Comparison of ENCODE assay signal across 19 mouse cellular contexts in genomic region chr7:75142800-75143199, GRCm38 (mm10).
A peak's percentile ranks its signal among the peaks of the same experiment; 100 is the strongest.
DNase-seq lines count a peak whose midpoint lies in the region; ATAC-seq and TF ChIP-seq lines count a peak whose summit lies in the region.
"Had no signal": no experiment of that assay in that cellular context is flagged by ENCODE, and none has a peak within 500 bp of the region (broad histone marks: within the 10 kb centered on the region; RNA-seq: fewer than 3 reads in every experiment).

No protein-coding gene starts in this region.

- no peak for TF ChIP-seq CTCF in CH12.LX (conservative IDR thresholded peaks at IDR 0.05 in 1 of 2, IDR thresholded peaks at IDR 0.05 in 1 of 2; ENCODE audit: low read depth in 2 of 2, low read length in 2 of 2)

- no peak overlapping the region for H3K27ac ChIP-seq in heart, embryonic 16.5 days (ENCODE audit: low read length)
- no peak overlapping the region for H3K27ac ChIP-seq in CH12.LX (ENCODE audit: insufficient read depth, low read depth)
- no peak overlapping the region for H3K27ac ChIP-seq in embryonic facial prominence, embryonic 12.5 days
- H3K27ac ChIP-seq: heart, embryonic 15.5 days; hindbrain, embryonic 12.5 days; kidney, postnatal 0 days had no signal

- ATAC-seq in heart, embryonic 16.5 days (replicated peaks; ENCODE audit: extremely low read depth, insufficient read depth, low FRiP score) = no peak
- ATAC-seq in embryonic facial prominence, embryonic 12.5 days (ENCODE audit: insufficient number of reproducible peaks, insufficient read depth, low FRiP score, low TSS enrichment) = no peak
- ATAC-seq: CD4-positive, CD25-positive, alpha-beta regulatory T cell, adult 4 months; inflammation-experienced regulatory T-cells, adult 6 months had no signal

- no peaks in the 10 kb centered on the region for H3K36me3 ChIP-seq in heart, embryonic 16.5 days (ENCODE audit: control insufficient read depth, insufficient read depth)
- no peaks in the 10 kb centered on the region for H3K36me3 ChIP-seq in CH12.LX (replicated peaks in 1 of 2; ENCODE audit: control insufficient read depth in 1 of 2, insufficient read depth in 1 of 2, low read length in 1 of 2)
- no peaks in the 10 kb centered on the region for H3K36me3 ChIP-seq in embryonic facial prominence, embryonic 12.5 days
- no peaks in the 10 kb centered on the region for H3K36me3 ChIP-seq in megakaryocyte, embryonic 14.5 days (replicated peaks; ENCODE audit: low read length)
- H3K36me3 ChIP-seq: heart, embryonic 15.5 days; hindbrain, embryonic 12.5 days had no signal

- TF ChIP-seq POLR2A in CH12.LX (IDR thresholded peaks at IDR 0.05; ENCODE audit: low read depth, low read length) = no peak

- no peak for TF ChIP-seq EP300 in CH12.LX (IDR thresholded peaks at IDR 0.05; ENCODE audit: low read length)

- dilution Hi-C loops in CH12.LX (cut with MboI; ENCODE audit: extremely low pct_ligation_motif_present, extremely low pct_unique_long_range_greater_than_20kb, low sequenced_read_pairs) = no loop called here

- peaks cover 16% of the 10 kb centered on the region for H3K4me1 ChIP-seq in heart, embryonic 16.5 days (ENCODE audit: control insufficient read depth, insufficient read depth, low read length)
- H3K4me1 ChIP-seq in CH12.LX (ENCODE audit: control insufficient read depth in 1 of 2, insufficient read depth in 2 of 2) = peaks cover 2 to 34% of the 10 kb centered on the region in 2 experiments; a peak in 2 of 4 replicates
- peaks cover 10% of the 10 kb centered on the region; the same call in 1 of the 2 replicates for H3K4me1 ChIP-seq in embryonic facial prominence, embryonic 12.5 days
- H3K4me1 ChIP-seq in megakaryocyte, embryonic 14.5 days = peaks cover 19% of the 10 kb centered on the region

- DNase-seq in heart, adult 9 months (ENCODE audit: low spot score in 2 of 2) = no peak
- no peak for DNase-seq in CH12.LX (ENCODE audit: extremely low read depth)
- no peak for DNase-seq in testis, postnatal 10 days (ENCODE audit: low spot score)
- no peak for DNase-seq in B cell, adult 2 months
- DNase-seq: forebrain, postnatal 0 days; gastrocnemius, postnatal 14 days; lung, postnatal 4 days; retina, postnatal 1 day; thymus, adult 2 months had no signal

- no peaks in the 10 kb centered on the region for H3K9me3 ChIP-seq in heart, embryonic 16.5 days (replicated peaks; ENCODE audit: control insufficient read depth, low read length)
- peaks cover 7% of the 10 kb centered on the region for H3K9me3 ChIP-seq in CH12.LX (replicated peaks; ENCODE audit: low read length)
- no peaks in the 10 kb centered on the region for H3K9me3 ChIP-seq in embryonic facial prominence, embryonic 12.5 days
- no peaks in the 10 kb centered on the region for H3K9me3 ChIP-seq in megakaryocyte, embryonic 14.5 days
- H3K9me3 ChIP-seq: heart, embryonic 15.5 days; hindbrain, embryonic 12.5 days had no signal

- H3K9ac ChIP-seq in heart, embryonic 16.5 days (ENCODE audit: low read length) = no peak overlapping the region
- H3K9ac ChIP-seq in CH12.LX (ENCODE audit: insufficient read depth, low read depth) = no peak overlapping the region
- H3K9ac ChIP-seq in embryonic facial prominence, embryonic 12.5 days = no peak overlapping the region
- H3K9ac ChIP-seq: forebrain, postnatal 0 days; hindbrain, embryonic 12.5 days; lung, embryonic 14.5 days had no signal

- TF ChIP-seq RAD21 in CH12.LX (IDR thresholded peaks at IDR 0.05; ENCODE audit: low read depth, low read length) = no peak

- H3K4me2 ChIP-seq in heart, embryonic 16.5 days (ENCODE audit: low read depth, low read length) = peak overlapping the region; percentile 68; the same call in 1 of the 2 replicates
- H3K4me2 ChIP-seq in CH12.LX (ENCODE audit: insufficient read depth, low read depth, poor library complexity, severe bottlenecking) = peak overlapping the region; percentile 57; the same call in 1 of the 2 replicates
- peak overlapping the region; percentile 55; the same call in 1 of the 2 replicates for H3K4me2 ChIP-seq in embryonic facial prominence, embryonic 12.5 days (replicated peaks)

- peaks cover 3% of the 10 kb centered on the region; the same call in 1 of the 2 replicates for H3K27me3 ChIP-seq in heart, embryonic 16.5 days (ENCODE audit: control insufficient read depth, insufficient read depth, low read length)
- H3K27me3 ChIP-seq in CH12.LX (replicated peaks) = no peaks in the 10 kb centered on the region
- no peaks in the 10 kb centered on the region for H3K27me3 ChIP-seq in embryonic facial prominence, embryonic 12.5 days
- peaks cover 43% of the 10 kb centered on the region for H3K27me3 ChIP-seq in megakaryocyte, embryonic 14.5 days (replicated peaks)

- in situ Hi-C loops in CH12.LX (cut with MboI; ENCODE audit: low pct_ligation_motif_present, low pct_unique_long_range_greater_than_20kb, low sequenced_read_pairs) = loop anchor here (25.0 kb wide), 2 partner anchors 420 to 595 kb away; no protein-coding TSS in a partner anchor

- 39% methylated on average over 2 of the region's 2 CpGs for WGBS in heart, embryonic 16.5 days
- 39% methylated on average over 2 of the region's 2 CpGs for WGBS in embryonic facial prominence, embryonic 12.5 days

- H3K4me3 ChIP-seq in heart, embryonic 16.5 days (ENCODE audit: low read length) = no peak overlapping the region
- H3K4me3 ChIP-seq in CH12.LX (replicated peaks in 1 of 3; ENCODE audit: low read depth in 2 of 3, low read length in 2 of 3, poor library complexity in 1 of 3) = no peak overlapping the region
- no peak overlapping the region for H3K4me3 ChIP-seq in embryonic facial prominence, embryonic 12.5 days
- peak overlapping the region; percentile 72 for H3K4me3 ChIP-seq in megakaryocyte, embryonic 14.5 days (replicated peaks)
- H3K4me3 ChIP-seq: erythroblast, embryonic 14.5 days had no signal

- no peaks in the 10 kb centered on the region for H3K79me2 ChIP-seq in CH12.LX (replicated peaks; ENCODE audit: control insufficient read depth, extremely low read depth, insufficient read depth, poor library complexity, severe bottlenecking)

TF ChIP-seq in CH12.LX, 34 proteins besides CTCF, POLR2A, EP300 and RAD21:
- TF ChIP-seq CHD2 (IDR thresholded peaks at IDR 0.05; ENCODE audit: low read length) = no peak
- TF ChIP-seq IRF4 (IDR thresholded peaks at IDR 0.05; ENCODE audit: low read depth, low read length) = peak; percentile 2; the same call in 1 of the 2 replicates
